Mouse (Mus musculus) lung, embryonic 16.5 days (tissue): ENCODE measurements around the gene Mapk8ip2. TPM values are rescaled to one million over a fixed set of nuclear protein-coding genes. Genes with fewer than 3 reads are reported as not detected.
A peak's percentile ranks its signal among the peaks of the same experiment; 100 is the strongest.

Source experiments
- ATAC-seq: fragments of 200-750 bp; cut with Nextera tagmentation; 2 replicates; pipeline ENCODE4 v1.8.0; 2017; ENCODE audit warnings: low read depth, mild to moderate bottlenecking, moderate library complexity
- H3K27ac ChIP-seq: fragments of 300-500 bp; sonication (generic); 2 replicates; pipeline ENCODE4 v1.5.1; 2014; ENCODE audit warnings: mild to moderate bottlenecking, control low read depth, low read length
- H3K27me3 ChIP-seq: fragments of 300-500 bp; sonication (generic); 2 replicates; pipeline ENCODE4 v1.6.1; 2014; ENCODE audit warnings: low read depth, low read length, mixed read lengths; ENCODE audit not compliant: control insufficient read depth, insufficient read depth
- H3K36me3 ChIP-seq: fragments of 300-500 bp; sonication (generic); 2 replicates; pipeline ENCODE4 v1.6.1; 2014; ENCODE audit warnings: low read length; ENCODE audit not compliant: control insufficient read depth, insufficient read depth
- H3K4me1 ChIP-seq: fragments of 300-500 bp; sonication (generic); replicated peaks from 2 replicates; pipeline ENCODE4 v1.6.1; 2014; ENCODE audit warnings: low read length, mixed read lengths; ENCODE audit not compliant: control insufficient read depth, insufficient read depth
- H3K4me2 ChIP-seq: fragments of 300-500 bp; sonication (generic); 2 replicates; pipeline ENCODE4 v1.6.1; 2014; ENCODE audit warnings: low read depth, low read length, control low read depth
- H3K4me3 ChIP-seq: fragments of 300-500 bp; sonication (generic); 2 replicates; pipeline ENCODE4 v1.5.1; 2014; ENCODE audit warnings: mild to moderate bottlenecking, low read length, control low read depth
- H3K9ac ChIP-seq: fragments of 300-500 bp; sonication (generic); 2 replicates; pipeline ENCODE4 v1.6.1; 2014; ENCODE audit warnings: low read length, control low read depth
- H3K9me3 ChIP-seq: fragments of 300-500 bp; sonication (generic); 2 replicates; pipeline ENCODE4 v1.6.1; 2016; ENCODE audit warnings: low read length; ENCODE audit not compliant: control insufficient read depth
- WGBS: fragments of 180-500 bp; shearing (Covaris S2); extraction: QIAGEN DNeasy Blood & Tissue Kit; methylation state at CpG from one replicate; pipeline ENCODE4 v1.1.7; 2014; 5-methylcytosine and 5-hydroxymethylcytosine counted together
- polyA plus RNA-seq: library from polyadenylated mRNA; unstranded; fragments of >200 nt; fragmentation: Nextera tagmentation; extraction: Ambion mirVana; gene quantifications from 2 replicates; pipeline ENCODE4 v1.2.1, GENCODE M21; 2015

Mapk8ip2 gene
- polyA plus RNA-seq, 1 experiment from 2014 or later, result 0.50 TPM

DNA sequence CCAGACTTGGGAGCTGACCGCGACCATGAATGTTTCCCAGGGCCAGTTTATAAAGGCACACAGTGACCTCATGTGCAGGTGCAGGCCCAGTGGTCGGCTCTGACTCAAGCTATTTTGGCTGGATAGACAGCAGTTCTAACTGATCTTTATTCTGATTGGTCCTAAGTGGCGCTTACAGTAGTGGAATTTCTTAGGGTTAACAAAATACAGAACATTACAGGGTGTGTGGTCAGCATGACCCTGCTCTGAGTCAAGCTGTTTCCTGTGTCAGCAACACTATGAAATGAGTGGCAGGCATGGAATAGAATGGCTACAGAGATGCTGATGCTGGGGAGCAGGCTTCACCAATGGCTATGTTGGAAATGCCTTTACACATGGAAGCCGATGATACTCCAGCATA is 17.8 kb upstream of the Mapk8ip2 start:
- Histone ChIP-seq H3K27me3 (no peaks in the 10 kb centered on the region), H3K4me3 (no peak overlapping the region), H3K9ac (no peak overlapping the region), H3K9me3 (no peaks in the 10 kb centered on the region), H3K4me2 (no peak overlapping the region), H3K36me3 (no peaks in the 10 kb centered on the region), H3K4me1 (no peaks in the 10 kb centered on the region), H3K27ac (no peak overlapping the region)
- 76% methylated on average over 5 of the region's 5 CpGs for WGBS
- no peak for ATAC-seq

GRCm38 (mm10) chr15:89442486-89443070 is 11.1 kb upstream of the Mapk8ip2 start:
- H3K9ac ChIP-seq, result no peak overlapping the region
- no peaks in the 10 kb centered on the region for H3K9me3 ChIP-seq
- ATAC-seq, result no peak
- H3K27me3 ChIP-seq, result no peaks in the 10 kb centered on the region
- no peak overlapping the region for H3K4me2 ChIP-seq
- 30% methylated on average over 8 of the region's 8 CpGs for WGBS
- no peaks in the 10 kb centered on the region for H3K4me1 ChIP-seq
- H3K36me3 ChIP-seq, result no peaks in the 10 kb centered on the region
- no peak overlapping the region for H3K27ac ChIP-seq
- no peak overlapping the region for H3K4me3 ChIP-seq

DNA sequence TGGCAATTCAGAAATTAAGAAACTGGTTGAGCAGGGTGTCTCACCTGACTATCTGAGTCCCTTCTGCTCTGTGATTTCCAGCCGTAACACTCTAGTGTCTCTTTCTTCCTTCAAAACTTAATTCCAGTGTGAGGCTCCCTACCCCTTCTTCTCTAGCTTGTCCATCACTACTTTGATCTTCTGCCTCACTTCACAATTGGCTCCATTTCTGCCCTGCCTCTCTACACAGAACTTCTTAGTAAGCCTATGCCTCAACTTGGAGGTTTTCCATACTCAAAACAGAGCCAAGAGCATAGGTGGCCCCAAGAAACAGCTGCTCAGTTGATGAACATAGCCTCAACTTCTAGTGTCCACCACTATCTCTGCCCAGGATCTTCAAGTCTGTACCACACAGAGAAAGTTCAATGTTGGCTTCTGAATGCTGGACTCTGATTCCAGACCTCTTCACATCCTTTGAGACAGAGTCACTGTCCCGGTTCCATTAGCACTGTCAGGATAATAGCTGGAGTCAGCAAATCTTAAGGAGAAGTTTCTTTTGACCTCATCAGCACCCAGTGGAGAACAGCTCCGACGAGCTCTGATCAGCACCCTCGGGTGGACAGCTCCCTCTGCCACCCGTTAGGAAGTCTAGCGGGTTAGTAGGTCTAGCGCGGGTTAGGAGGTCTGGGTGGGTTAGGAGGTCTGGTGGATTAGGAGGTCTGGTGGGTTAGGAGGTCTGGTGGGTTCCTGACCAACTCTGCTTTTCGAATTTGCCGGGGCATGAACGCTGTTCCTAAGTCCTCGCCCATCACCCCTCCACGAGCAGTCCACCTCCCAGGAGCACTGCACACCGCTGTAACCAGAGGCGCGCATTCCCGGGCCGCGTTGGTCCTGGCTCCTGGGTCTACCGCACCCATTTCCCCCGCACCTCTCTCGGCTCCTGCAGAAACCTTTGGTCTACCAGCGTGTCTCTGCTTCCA is 528 bp upstream of the Mapk8ip2 start:
- H3K9ac ChIP-seq, result no peak overlapping the region
- peaks cover 7% of the 10 kb centered on the region; the same call in 1 of the 2 replicates for H3K4me1 ChIP-seq
- no peaks in the 10 kb centered on the region for H3K9me3 ChIP-seq
- H3K4me3 ChIP-seq, result peak overlapping the region; percentile 40; the same call in 1 of the 2 replicates
- ATAC-seq, result peak; percentile 74; the same call in 1 of the 2 replicates
- no peak overlapping the region for H3K27ac ChIP-seq
- no peaks in the 10 kb centered on the region for H3K36me3 ChIP-seq
- peak overlapping the region; percentile 73 for H3K4me2 ChIP-seq
- 5% methylated on average over 24 of the region's 24 CpGs for WGBS
- H3K27me3 ChIP-seq, result peaks cover 19% of the 10 kb centered on the region

DNA sequence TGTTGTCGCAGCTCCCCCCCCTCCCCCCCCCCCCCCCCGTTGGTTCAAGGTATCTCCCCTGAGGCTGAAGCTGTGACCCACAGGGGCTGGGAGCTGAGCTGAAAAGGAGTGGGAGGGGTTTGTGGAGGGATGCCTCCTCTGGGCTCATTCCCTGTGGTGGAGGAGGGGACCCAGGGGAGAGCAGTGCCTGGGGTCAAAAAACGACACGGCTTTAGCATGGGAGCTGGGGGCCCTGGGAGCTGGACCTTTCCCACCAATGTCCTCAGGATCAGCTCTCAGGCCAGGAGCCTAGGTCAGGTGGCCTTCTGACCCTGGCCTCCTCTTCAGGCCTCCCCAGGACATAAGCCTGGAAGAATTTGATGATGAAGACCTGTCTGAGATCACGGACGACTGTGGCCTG is 1.1 kb downstream of the Mapk8ip2 start:
- Histone ChIP-seq H3K27me3 (peaks cover 19% of the 10 kb centered on the region), H3K9ac (no peak overlapping the region), H3K4me2 (no peak overlapping the region), H3K27ac (no peak overlapping the region), H3K9me3 (no peaks in the 10 kb centered on the region), H3K4me1 (peaks cover 7% of the 10 kb centered on the region; the same call in 1 of the 2 replicates), H3K4me3 (no peak overlapping the region), H3K36me3 (no peaks in the 10 kb centered on the region)
- ATAC-seq, result no peak
- WGBS, result 28% methylated on average over 4 of the region's 6 CpGs

DNA sequence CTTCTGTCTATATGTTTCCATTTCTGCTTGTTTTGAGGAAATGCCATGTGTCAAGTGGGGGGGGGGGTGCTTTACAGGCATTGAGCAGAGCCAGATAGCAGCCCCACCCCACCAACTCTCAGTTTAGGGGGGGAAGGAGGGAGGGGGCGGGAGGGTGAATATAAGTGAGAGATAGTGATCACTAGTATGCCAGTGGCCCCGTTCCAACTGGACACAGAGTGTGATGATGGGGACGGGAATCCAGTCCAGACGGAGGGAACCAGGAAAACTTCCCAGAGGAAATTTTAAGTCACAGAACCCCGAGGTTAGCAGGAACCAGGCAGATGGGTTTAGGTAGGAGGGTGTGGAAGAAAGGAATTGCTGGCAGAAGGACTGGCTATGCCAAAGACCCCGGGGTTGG is 1.9 kb downstream of the Mapk8ip2 start:
- H3K27ac ChIP-seq, result no peak overlapping the region
- H3K4me1 ChIP-seq, result peaks cover 7% of the 10 kb centered on the region; the same call in 1 of the 2 replicates
- H3K9me3 ChIP-seq, result no peaks in the 10 kb centered on the region
- H3K4me2 ChIP-seq, result no peak overlapping the region
- no peaks in the 10 kb centered on the region for H3K36me3 ChIP-seq
- ATAC-seq, result no peak
- 61% methylated on average over 6 of the region's 6 CpGs for WGBS
- H3K9ac ChIP-seq, result no peak overlapping the region
- no peak overlapping the region for H3K4me3 ChIP-seq
- H3K27me3 ChIP-seq, result peaks cover 19% of the 10 kb centered on the region

DNA sequence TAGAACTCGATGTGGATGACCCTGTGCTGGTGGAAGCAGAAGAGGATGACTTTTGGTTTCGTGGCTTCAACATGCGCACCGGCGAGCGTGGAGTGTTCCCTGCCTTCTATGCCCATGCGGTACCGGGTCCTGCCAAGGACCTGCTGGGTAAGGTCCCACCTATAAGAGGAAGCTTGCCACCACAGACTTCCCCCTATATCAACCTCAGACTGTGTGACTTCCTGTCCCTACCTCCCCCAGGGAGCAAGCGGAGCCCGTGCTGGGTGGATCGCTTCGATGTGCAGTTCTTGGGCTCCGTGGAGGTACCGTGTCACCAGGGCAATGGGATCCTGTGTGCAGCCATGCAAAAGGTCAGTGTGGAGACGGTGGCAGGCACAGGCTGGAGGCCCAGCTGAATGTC is 5.2 kb downstream of the Mapk8ip2 start:
- Histone ChIP-seq H3K9me3 (no peaks in the 10 kb centered on the region), H3K9ac (no peak overlapping the region), H3K4me3 (no peak overlapping the region), H3K4me2 (no peak overlapping the region), H3K4me1 (peaks cover 3% of the 10 kb centered on the region; the same call in 1 of the 2 replicates), H3K27ac (no peak overlapping the region), H3K36me3 (no peaks in the 10 kb centered on the region), H3K27me3 (peaks cover 10% of the 10 kb centered on the region)
- ATAC-seq, result no peak
- WGBS, result 86% methylated on average over 15 of the region's 15 CpGs

DNA sequence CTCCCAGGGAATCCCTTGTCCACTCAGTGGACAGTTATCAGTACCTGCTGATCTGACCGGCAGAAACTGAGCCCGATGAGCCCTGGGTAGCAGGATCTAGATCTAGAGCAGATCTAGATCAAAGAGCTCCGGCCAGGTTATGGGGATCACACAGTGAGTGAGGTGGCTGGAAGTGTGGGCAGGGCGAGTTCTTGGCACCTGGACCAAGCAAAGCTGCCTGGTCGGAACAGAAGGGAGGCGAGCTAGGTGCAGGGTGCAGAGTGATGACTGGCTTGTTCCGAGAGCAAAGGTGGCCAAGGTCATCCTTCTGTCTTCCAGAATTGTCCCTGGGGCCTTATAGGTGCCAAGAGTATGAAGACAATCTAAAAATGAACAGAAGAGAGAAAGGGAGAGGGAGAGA is 6.1 kb downstream of the Mapk8ip2 start:
- no peak overlapping the region for H3K9ac ChIP-seq
- 78% methylated on average over 7 of the region's 7 CpGs for WGBS
- H3K36me3 ChIP-seq, result no peaks in the 10 kb centered on the region
- peaks cover 6% of the 10 kb centered on the region for H3K27me3 ChIP-seq
- no peak overlapping the region for H3K27ac ChIP-seq
- ATAC-seq, result no peak
- H3K4me3 ChIP-seq, result no peak overlapping the region
- H3K4me1 ChIP-seq, result no peaks in the 10 kb centered on the region
- H3K4me2 ChIP-seq, result no peak overlapping the region
- no peaks in the 10 kb centered on the region for H3K9me3 ChIP-seq

DNA sequence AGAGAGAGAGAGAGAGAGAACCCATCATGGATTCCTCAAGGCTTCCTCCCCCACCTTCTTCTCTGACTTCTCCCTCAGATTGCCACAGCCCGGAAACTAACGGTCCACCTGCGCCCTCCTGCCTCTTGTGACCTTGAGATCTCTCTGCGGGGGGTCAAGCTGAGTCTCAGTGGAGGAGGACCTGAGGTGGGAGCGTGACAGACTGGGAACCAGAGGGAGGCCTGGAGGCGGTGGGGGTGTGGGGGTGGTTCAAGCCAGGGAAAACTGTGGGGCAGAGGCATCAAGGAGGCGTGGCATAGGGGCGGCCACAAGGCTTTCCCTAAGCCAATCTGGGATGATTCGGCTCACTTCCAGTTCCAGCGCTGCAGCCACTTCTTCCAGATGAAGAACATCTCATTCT is 6.6 kb downstream of the Mapk8ip2 start:
- WGBS, result 61% methylated on average over 10 of the region's 10 CpGs

DNA sequence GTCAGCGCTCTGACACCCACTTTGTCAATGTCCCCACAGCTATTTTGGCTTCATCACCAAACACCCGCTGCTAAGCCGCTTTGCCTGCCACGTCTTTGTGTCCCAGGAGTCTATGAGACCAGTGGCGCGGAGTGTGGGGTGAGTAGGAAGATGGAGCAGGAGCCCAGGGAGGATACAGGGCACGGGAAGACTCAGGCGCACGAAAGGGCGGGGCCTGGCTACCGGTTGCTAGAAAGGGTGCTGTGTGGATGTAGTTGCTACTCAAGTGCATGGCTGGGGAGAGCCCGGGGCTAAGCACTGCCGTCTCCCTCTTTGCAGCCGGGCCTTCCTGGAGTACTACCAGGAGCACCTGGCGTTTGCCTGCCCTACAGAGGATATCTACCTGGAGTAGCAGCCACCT is 7.6 kb downstream of the Mapk8ip2 start:
- 58% methylated on average over 15 of the region's 15 CpGs for WGBS
- H3K9me3 ChIP-seq, result no peaks in the 10 kb centered on the region
- H3K4me1 ChIP-seq, result no peaks in the 10 kb centered on the region
- no peak overlapping the region for H3K9ac ChIP-seq
- H3K36me3 ChIP-seq, result no peaks in the 10 kb centered on the region
- H3K4me3 ChIP-seq, result no peak overlapping the region
- H3K4me2 ChIP-seq, result no peak overlapping the region
- H3K27ac ChIP-seq, result no peak overlapping the region
- no peak for ATAC-seq
- H3K27me3 ChIP-seq, result no peaks in the 10 kb centered on the region; the same call in 1 of the 2 replicates

More for the DNA sequence above, 6.6 kb downstream of the Mapk8ip2 start:
- no peak for ATAC-seq
- no peaks in the 10 kb centered on the region for H3K9me3 ChIP-seq
- no peaks in the 10 kb centered on the region for H3K4me1 ChIP-seq
- no peak overlapping the region for H3K4me2 ChIP-seq
- no peak overlapping the region for H3K27ac ChIP-seq
- no peak overlapping the region for H3K9ac ChIP-seq
- no peak overlapping the region for H3K4me3 ChIP-seq
- no peaks in the 10 kb centered on the region for H3K36me3 ChIP-seq
- peaks cover 2% of the 10 kb centered on the region for H3K27me3 ChIP-seq
